Mouse (Mus musculus) intestine, postnatal 0 days (tissue): Measurements from ENCODE around the gene Rnf43. TPM values are rescaled to one million over a fixed set of nuclear protein-coding genes. Genes with fewer than 3 reads are reported as not detected.

Experiments
- ATAC-seq: fragments of 200-750 bp; cut with Nextera tagmentation; 2 replicates; pipeline ENCODE4 v1.8.0; 2017; ENCODE audit warnings: mild to moderate bottlenecking, moderate TSS enrichment, moderate library complexity
- H3K27ac ChIP-seq: fragments of 300-500 bp; sonication (generic); 2 replicates; pipeline ENCODE4 v1.5.1; 2014; ENCODE audit warnings: mild to moderate bottlenecking, low read depth, low read length, moderate library complexity
- H3K27me3 ChIP-seq: fragments of 300-500 bp; sonication (generic); replicated peaks from 2 replicates; pipeline ENCODE4 v1.6.1; 2014; ENCODE audit warnings: low read length, mixed read lengths; ENCODE audit not compliant: control insufficient read depth, insufficient read depth
- H3K36me3 ChIP-seq: fragments of 300-500 bp; sonication (generic); 2 replicates; pipeline ENCODE4 v1.6.1; 2014; ENCODE audit warnings: mild to moderate bottlenecking, moderate library complexity; ENCODE audit not compliant: control insufficient read depth, insufficient read depth
- H3K4me1 ChIP-seq: fragments of 300-500 bp; sonication (generic); replicated peaks from 2 replicates; pipeline ENCODE4 v1.6.1; 2014; ENCODE audit warnings: antibody characterized with exemption, low read length, mixed read lengths; ENCODE audit not compliant: control insufficient read depth, insufficient read depth
- H3K4me2 ChIP-seq: fragments of 300-500 bp; sonication (generic); replicated peaks from 2 replicates; pipeline ENCODE4 v1.6.1; 2014; ENCODE audit warnings: low read depth, mild to moderate bottlenecking, moderate library complexity
- H3K4me3 ChIP-seq: fragments of 300-500 bp; sonication (generic); 2 replicates; pipeline ENCODE4 v1.5.1; 2014; ENCODE audit warnings: low read depth, low read length
- H3K9ac ChIP-seq: fragments of 300-500 bp; sonication (generic); 2 replicates; pipeline ENCODE4 v1.6.1; 2014; ENCODE audit warnings: mild to moderate bottlenecking, low read depth, low read length
- H3K9me3 ChIP-seq: fragments of 300-500 bp; sonication (generic); 2 replicates; pipeline ENCODE4 v1.6.1; 2016; ENCODE audit warnings: mixed run types; ENCODE audit not compliant: control insufficient read depth
- CTCF ChIP-seq: sonication (generic); IDR thresholded peaks from 2 replicates; pipeline ENCODE4 v1.5.1; 2016; ENCODE audit warnings: low read depth, mild to moderate bottlenecking, control low read depth, antibody characterized with exemption, moderate library complexity
- WGBS: fragments of 180-500 bp; shearing (Covaris S2); extraction: QIAGEN DNeasy Blood & Tissue Kit; methylation state at CpG from one replicate; pipeline ENCODE4 v1.1.7; 2014; 5-methylcytosine and 5-hydroxymethylcytosine counted together
- polyA plus RNA-seq: library from polyadenylated mRNA; unstranded; fragments of >200 nt; fragmentation: Nextera tagmentation; extraction: Ambion mirVana; gene quantifications from 2 replicates; pipeline ENCODE4 v1.2.1, GENCODE M21; 2015

Gene Rnf43
- polyA plus RNA-seq, 1 experiment from 2014 or later: 10.7 TPM

DNA sequence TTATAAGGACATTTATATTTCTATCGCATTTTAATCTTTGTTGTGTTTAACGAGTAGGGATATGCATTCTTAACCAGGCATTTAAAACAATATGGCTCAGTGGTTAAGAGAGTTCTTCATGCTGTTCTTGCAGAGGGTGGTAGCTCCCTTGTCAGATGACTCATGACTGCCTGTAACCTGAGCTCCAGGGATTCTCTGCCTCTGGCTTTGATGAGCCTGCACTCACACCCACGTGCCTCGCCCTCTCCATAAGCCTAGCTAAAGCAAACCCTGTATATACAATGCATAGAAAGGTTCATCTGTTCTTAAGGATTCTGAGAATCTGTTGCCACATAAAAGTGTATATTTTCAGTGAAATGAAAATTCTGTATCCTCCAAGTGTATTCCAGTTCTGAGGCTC is 39.4 kb upstream of the Rnf43 start:
- TF ChIP-seq CTCF: no peak
- Histone ChIP-seq H3K4me2 (no peak overlapping the region), H3K27ac (no peak overlapping the region), H3K36me3 (peaks cover 19% of the 10 kb centered on the region), H3K9ac (no peak overlapping the region), H3K4me3 (no peak overlapping the region), H3K9me3 (no peaks in the 10 kb centered on the region), H3K27me3 (no peaks in the 10 kb centered on the region), H3K4me1 (no peaks in the 10 kb centered on the region)
- WGBS: 61% methylated on average over 4 of the region's 4 CpGs
- no peak for ATAC-seq

DNA sequence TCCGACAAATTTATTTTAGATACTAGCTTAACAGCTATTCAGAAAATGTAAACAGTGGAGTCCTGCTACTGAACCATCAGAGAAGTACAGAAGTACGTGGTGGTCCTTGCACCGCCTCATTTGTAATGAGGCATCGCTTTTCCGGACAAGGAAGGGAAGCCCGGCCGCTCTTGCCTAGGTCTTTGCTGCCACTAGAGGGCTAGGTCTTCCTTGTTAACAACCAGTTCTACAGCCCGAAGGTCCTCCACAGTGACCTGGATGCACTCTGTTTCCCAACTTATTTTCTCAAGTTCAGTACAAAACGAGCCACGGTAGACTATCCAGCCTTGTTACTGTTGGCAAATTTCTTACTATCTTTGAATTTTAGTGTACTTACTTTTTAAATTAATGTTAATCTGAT is 32.7 kb upstream of the Rnf43 start:
- H3K9me3 ChIP-seq: no peaks in the 10 kb centered on the region
- no peak overlapping the region for H3K4me3 ChIP-seq
- H3K27me3 ChIP-seq: no peaks in the 10 kb centered on the region
- H3K36me3 ChIP-seq: no peaks in the 10 kb centered on the region
- H3K4me1 ChIP-seq: no peaks in the 10 kb centered on the region
- 18% methylated on average over 10 of the region's 10 CpGs for WGBS
- ATAC-seq: no peak
- peak overlapping the region; percentile 7; the same call in 1 of the 2 replicates for H3K9ac ChIP-seq
- H3K27ac ChIP-seq: no peak overlapping the region
- H3K4me2 ChIP-seq: no peak overlapping the region
- TF ChIP-seq CTCF: peak; percentile 85

DNA sequence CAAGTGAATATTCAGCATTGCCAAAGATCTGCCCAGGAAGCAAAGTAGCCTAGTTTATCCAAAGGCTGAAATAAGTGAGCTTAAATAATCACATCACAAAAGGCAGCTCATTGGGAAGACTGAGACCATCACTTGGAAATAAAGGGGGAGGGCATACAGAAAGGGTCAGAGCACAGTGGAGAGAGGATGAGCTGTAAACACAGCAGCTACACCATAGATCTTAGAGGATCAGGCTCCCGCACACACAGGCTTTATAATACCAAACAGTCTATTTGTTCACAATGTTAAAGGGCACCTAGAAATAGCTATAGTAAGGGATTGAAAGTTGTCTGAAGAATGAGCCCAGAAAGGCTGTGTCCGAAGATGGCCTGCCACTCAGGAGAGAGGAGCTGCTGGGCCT is 23.7 kb upstream of the Rnf43 start:
- H3K27ac ChIP-seq: no peak overlapping the region
- ATAC-seq: peak; percentile 22; the same call in 1 of the 2 replicates
- 20% methylated on average over 2 of the region's 2 CpGs for WGBS

DNA sequence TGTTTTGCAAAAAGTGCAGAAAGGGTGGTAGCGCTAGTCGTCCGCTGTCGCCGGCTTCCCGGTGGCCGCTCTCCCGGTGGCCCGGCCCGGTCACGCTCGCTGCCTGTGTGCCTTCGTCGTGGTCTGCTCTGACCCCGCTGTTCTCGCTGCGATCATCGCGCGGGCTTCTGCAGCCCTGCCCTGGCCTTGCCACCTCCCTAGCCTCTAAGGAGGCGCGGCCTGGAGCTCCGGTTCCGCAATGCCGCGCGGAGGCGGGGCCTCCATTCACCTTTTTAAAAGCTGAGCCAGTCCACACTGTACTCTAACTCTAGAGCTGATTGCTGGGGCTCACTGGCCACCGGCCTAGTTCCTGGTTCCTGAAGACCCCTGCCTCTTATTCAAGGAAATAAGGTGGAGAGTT is 23.3 kb upstream of the Rnf43 start:
- no peak overlapping the region for H3K27ac ChIP-seq
- no peaks in the 10 kb centered on the region for H3K36me3 ChIP-seq
- no peak for TF ChIP-seq CTCF
- H3K27me3 ChIP-seq: no peaks in the 10 kb centered on the region
- peak overlapping the region; percentile 38 for H3K4me3 ChIP-seq
- H3K9me3 ChIP-seq: no peaks in the 10 kb centered on the region
- under 1% methylated on average over 29 of the region's 29 CpGs for WGBS
- H3K4me2 ChIP-seq: peak overlapping the region; percentile 75
- H3K4me1 ChIP-seq: no peaks in the 10 kb centered on the region
- ATAC-seq: peak; percentile 93
- H3K9ac ChIP-seq: peak overlapping the region; percentile 43

More for the DNA sequence above, 23.7 kb upstream of the Rnf43 start:
- Histone ChIP-seq H3K27me3 (no peaks in the 10 kb centered on the region), H3K4me2 (peak overlapping the region; percentile 75), H3K9ac (peak overlapping the region; percentile 43), H3K4me1 (no peaks in the 10 kb centered on the region), H3K36me3 (no peaks in the 10 kb centered on the region), H3K9me3 (no peaks in the 10 kb centered on the region), H3K4me3 (peak overlapping the region; percentile 38)
- TF ChIP-seq CTCF: no peak

DNA sequence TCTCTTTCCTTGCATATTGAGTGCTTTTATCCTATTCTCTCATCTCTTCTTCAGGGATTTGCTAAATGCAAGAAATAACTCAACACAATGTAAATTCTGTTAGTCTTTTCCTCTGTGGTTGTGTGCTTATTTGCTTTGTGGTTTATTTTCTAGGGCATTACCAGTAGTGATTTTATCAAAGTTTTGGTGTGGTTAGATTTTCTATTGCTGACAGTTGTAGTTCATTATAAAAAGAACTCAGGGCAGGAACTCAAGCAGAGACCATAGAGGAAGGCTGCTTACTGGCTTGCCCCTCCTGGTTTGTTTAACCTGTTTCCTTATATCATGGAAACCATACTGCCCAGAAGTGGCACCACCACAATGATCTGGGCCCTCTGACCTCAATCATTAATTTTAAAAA is 19.7 kb upstream of the Rnf43 start:
- H3K4me3 ChIP-seq: no peak overlapping the region
- no peak overlapping the region for H3K4me2 ChIP-seq
- H3K27ac ChIP-seq: no peak overlapping the region
- no peaks in the 10 kb centered on the region for H3K4me1 ChIP-seq
- H3K9ac ChIP-seq: no peak overlapping the region
- TF ChIP-seq CTCF: no peak
- no peaks in the 10 kb centered on the region for H3K9me3 ChIP-seq
- ATAC-seq: no peak
- no peaks in the 10 kb centered on the region for H3K36me3 ChIP-seq
- H3K27me3 ChIP-seq: no peaks in the 10 kb centered on the region

DNA sequence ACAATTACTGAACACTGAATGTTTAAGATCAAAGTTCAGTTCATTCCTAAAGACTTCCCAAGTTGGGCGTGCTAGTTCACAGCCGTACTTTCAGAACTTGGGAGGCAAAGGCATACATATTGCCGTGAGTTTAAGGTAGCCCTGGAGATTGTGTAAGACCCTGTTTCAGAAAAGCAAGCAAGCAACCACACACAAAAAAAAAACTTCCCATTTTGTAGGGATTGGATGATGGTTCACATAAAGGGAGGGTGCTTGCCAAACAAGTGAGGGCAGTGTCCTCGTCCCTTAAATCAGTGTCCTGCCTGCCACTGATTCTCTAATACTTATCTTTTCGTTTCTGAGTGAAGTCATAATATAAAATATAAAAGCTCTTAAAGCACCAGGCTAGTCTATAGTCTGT is 7.8 kb upstream of the Rnf43 start:
- TF ChIP-seq CTCF: no peak
- Histone ChIP-seq H3K4me2 (no peak overlapping the region), H3K4me3 (no peak overlapping the region), H3K9me3 (no peaks in the 10 kb centered on the region), H3K27ac (no peak overlapping the region), H3K27me3 (no peaks in the 10 kb centered on the region), H3K36me3 (no peaks in the 10 kb centered on the region), H3K4me1 (no peaks in the 10 kb centered on the region), H3K9ac (no peak overlapping the region)
- WGBS: 32% methylated on average over 5 of the region's 5 CpGs
- ATAC-seq: no peak

DNA sequence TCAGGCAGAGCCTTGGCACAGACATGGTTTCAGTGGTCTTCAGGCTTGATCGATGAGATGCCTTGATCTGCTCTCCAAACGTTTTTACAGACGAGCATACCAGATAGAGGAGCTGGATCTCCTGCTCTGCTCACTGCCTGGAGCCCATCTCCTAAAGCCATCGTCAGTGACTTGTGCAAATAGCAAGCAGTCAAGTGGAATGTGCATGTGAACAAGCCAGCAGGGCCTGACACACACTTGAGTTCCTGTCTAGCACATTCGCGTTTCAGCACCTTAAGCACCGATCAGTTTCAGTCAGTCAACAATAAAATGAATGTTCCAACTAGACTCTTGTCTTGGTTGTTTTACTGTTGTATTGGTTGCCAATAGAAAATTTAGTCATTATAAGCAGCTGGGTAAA is 3.3 kb upstream of the Rnf43 start:
- no peak for TF ChIP-seq CTCF
- WGBS: 62% methylated on average over 7 of the region's 7 CpGs

More for the DNA sequence above, 3.3 kb upstream of the Rnf43 start:
- Histone ChIP-seq H3K9ac (no peak overlapping the region), H3K27ac (no peak overlapping the region), H3K9me3 (no peaks in the 10 kb centered on the region), H3K36me3 (no peaks in the 10 kb centered on the region), H3K4me1 (no peaks in the 10 kb centered on the region), H3K4me3 (no peak overlapping the region), H3K27me3 (no peaks in the 10 kb centered on the region), H3K4me2 (no peak overlapping the region)
- ATAC-seq: no peak
